Mouse (Mus musculus) erythroid progenitor cell, adult 5-6 weeks (primary cell): ENCODE measurements around the gene Gtf2a1l. TPM values are rescaled to one million over a fixed set of nuclear protein-coding genes. Genes with fewer than 3 reads are reported as not detected.

ENCODE experiments used
- ATAC-seq: replicated peaks from 2 replicates; pipeline ENCODE4 v1.8.0; 2016; ENCODE audit warnings: moderate number of reproducible peaks, mild to moderate bottlenecking, moderate TSS enrichment, inconsistent platforms; ENCODE audit not compliant: poor library complexity, low FRiP score, severe bottlenecking
- total RNA-seq, 2 experiments: library from RNA; stranded (forward) in 1 of 2; stranded (reverse) in 1 of 2; fragments of 150-400 nt in 1 of 2; fragments of 186-747, 209-891 nt in 1 of 2; gene quantifications; 2 replicates each; pipeline versions ENCODE4 v1.2.3 to v1.2.4; 2015 to 2017; ENCODE audit warnings: low replicate concordance in 2 of 2

Gtf2a1l gene
- total RNA-seq, 2 experiments from 2014 or later: not detected

- ATAC-seq: no peak
These were observed 16.4 kb upstream of the Gtf2a1l start for GRCm38 (mm10) chr17:88652010-88652409.

GRCm38 (mm10) chr17:88652702-88653374, 15.6 kb upstream of the Gtf2a1l start:
- ATAC-seq: no peak

GRCm38 (mm10) chr17:88653375-88653769, 15.1 kb upstream of the Gtf2a1l start:
- ATAC-seq: no peak

GRCm38 (mm10) chr17:88658510-88658909, 9.9 kb upstream of the Gtf2a1l start:
- no peak for ATAC-seq

- no peak for ATAC-seq
These were observed 2.4 kb upstream of the Gtf2a1l start for GRCm38 (mm10) chr17:88666076-88666475.

GRCm38 (mm10) chr17:88669921-88670320, 1.5 kb downstream of the Gtf2a1l start:
- no peak for ATAC-seq

- ATAC-seq: no peak
These were observed 2.3 kb downstream of the Gtf2a1l start for GRCm38 (mm10) chr17:88670800-88671199.

GRCm38 (mm10) chr17:88675310-88676309, 7.2 kb downstream of the Gtf2a1l start:
- ATAC-seq: no peak

GRCm38 (mm10) chr17:88688226-88688625, 19.8 kb downstream of the Gtf2a1l start:
- no peak for ATAC-seq

- no peak for ATAC-seq
These were observed 28.3 kb downstream of the Gtf2a1l start for GRCm38 (mm10) chr17:88696656-88697333.

GRCm38 (mm10) chr17:88700901-88701300, 32.4 kb downstream of the Gtf2a1l start:
- no peak for ATAC-seq

- ATAC-seq: no peak
These were observed 33.9 kb downstream of the Gtf2a1l start for GRCm38 (mm10) chr17:88702345-88702744.

GRCm38 (mm10) chr17:88703112-88703511, 34.7 kb downstream of the Gtf2a1l start:
- ATAC-seq: no peak

GRCm38 (mm10) chr17:88706231-88706649, 37.8 kb downstream of the Gtf2a1l start:
- no peak for ATAC-seq

- ATAC-seq: no peak
These were observed 81.2 kb downstream of the Gtf2a1l start for GRCm38 (mm10) chr17:88749646-88750045.

GRCm38 (mm10) chr17:88752827-88753471, 84.5 kb downstream of the Gtf2a1l start:
- no peak for ATAC-seq

- ATAC-seq: no peak
These were observed 85.0 kb downstream of the Gtf2a1l start for GRCm38 (mm10) chr17:88753472-88753857.

GRCm38 (mm10) chr17:88755776-88756175, 87.3 kb downstream of the Gtf2a1l start:
- no peak for ATAC-seq

GRCm38 (mm10) chr17:88758003-88758437, 89.6 kb downstream of the Gtf2a1l start:
- ATAC-seq: no peak
